Mouse (Mus musculus) kidney, adult 2 months (tissue): Measurements from ENCODE around the gene Olfr460.

Experiments
- CTCF ChIP-seq: fragments of 200-500 bp; conservative IDR thresholded peaks from 2 replicates; pipeline ENCODE4 v1.5.1; 2011; ENCODE audit warnings: low read depth, mild to moderate bottlenecking, control low read depth, low read length, moderate library complexity, mixed read lengths; ENCODE audit not compliant: insufficient read depth, insufficient read length
- POLR2A ChIP-seq: fragments of 200-500 bp; IDR thresholded peaks from one replicate; pipeline ENCODE4 v1.6.1; 2011; ENCODE audit warnings: low read depth, low read length, control low read depth

DNA sequence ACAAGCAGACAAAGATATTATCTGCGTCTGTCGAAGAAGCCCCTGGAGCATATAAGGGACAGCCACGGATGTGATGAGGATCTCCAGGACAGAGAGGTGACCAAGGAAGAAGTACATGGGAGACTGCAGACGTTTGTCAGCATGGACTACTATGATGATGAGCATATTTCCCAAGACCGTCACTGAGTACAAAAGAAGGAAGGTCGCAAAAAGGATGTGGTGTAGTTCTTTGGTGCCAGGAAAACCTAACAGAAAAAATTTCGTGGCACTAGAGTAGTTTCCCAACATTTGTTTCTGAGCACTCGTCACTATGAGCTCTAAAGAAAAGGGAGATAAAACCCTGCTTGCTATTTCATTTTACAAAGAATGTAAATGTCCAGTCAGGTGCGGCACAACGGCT is 24.6 kb upstream of the Olfr460 start:
- TF ChIP-seq POLR2A (no peak), CTCF (no peak)
